17 mouse cellular contexts compared by ENCODE assay signal in the genomic region with DNA sequence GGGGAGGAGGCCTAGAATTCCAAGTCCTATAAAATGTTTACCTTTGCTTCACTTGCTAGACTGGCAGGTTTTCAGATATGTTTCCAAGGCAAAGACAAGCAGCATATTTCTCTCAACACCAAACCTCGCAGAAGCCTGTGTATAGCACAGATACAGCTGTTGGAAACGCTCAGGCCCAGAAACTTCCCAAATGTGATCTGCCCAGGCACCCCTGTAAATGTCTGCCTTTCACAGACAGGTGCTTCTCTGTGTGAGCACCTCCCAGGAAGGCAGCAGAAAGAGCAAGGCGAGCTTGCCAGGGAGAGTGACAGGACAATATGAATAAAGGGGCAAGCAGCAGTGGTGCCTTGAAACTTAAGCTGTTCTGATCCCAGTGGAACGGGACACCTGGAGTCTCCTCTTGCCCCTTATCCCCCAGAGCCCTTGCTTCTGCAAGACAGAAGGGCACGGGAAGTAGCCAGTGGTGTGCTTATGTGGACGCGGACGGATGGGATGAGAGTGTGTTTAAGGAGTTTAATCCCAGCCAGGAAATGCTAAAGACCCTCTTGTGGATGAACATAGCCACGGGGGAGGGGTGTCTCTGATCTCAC.
"Had no signal": no experiment of that assay in that cellular context is flagged by ENCODE, and none has a peak within 500 bp of the region (broad histone marks: within the 10 kb centered on the region; RNA-seq: fewer than 3 reads in every experiment).

No protein-coding gene starts in this region.

- DNase-seq: kidney, adult 11 months; kidney, adult 8-10 months; kidney, postnatal 25 days; layer of hippocampus, adult 9-11 months; liver, postnatal 0 days; midbrain, embryonic 14.5 days; thymus, adult 18-20 months; thymus, postnatal 4 days had no signal

- H3K27me3 ChIP-seq: intestine, embryonic 15.5 days; limb, embryonic 15.5 days had no signal

- H3K4me1 ChIP-seq: intestine, embryonic 15.5 days had no signal

- H3K27ac ChIP-seq: intestine, embryonic 15.5 days; kidney, postnatal 0 days; layer of hippocampus, adult 2 months; left cerebral cortex, adult 2 months; limb, embryonic 15.5 days; liver, embryonic 14.5 days; macrophage had no signal

- H3K36me3 ChIP-seq: intestine, embryonic 15.5 days; limb, embryonic 15.5 days had no signal

- H3K9ac ChIP-seq: intestine, embryonic 15.5 days; limb, embryonic 15.5 days; liver, embryonic 14.5 days; liver, postnatal 0 days had no signal

- ATAC-seq: intestine, embryonic 15.5 days; liver, postnatal 0 days; lung, postnatal 0 days had no signal

- H3K4me3 ChIP-seq: intestine, embryonic 15.5 days; layer of hippocampus, adult 2 months; left cerebral cortex, adult 2 months; limb, embryonic 15.5 days had no signal

- H3K9me3 ChIP-seq: intestine, embryonic 15.5 days; limb, embryonic 15.5 days had no signal

- H3K4me2 ChIP-seq: intestine, embryonic 15.5 days; limb, embryonic 15.5 days; liver, embryonic 11.5 days had no signal
